Mouse (Mus musculus) kidney, adult 8-10 months (tissue): Measurements from ENCODE around the gene Gzmf.
"Not testable (repeated sequence)": the region's sequence is repeated elsewhere in the genome, so short reads cannot be mapped to it uniquely, and the experiment has no call there.

Experiments
- DNase-seq, 2 experiments: peaks; one replicate each; pipeline ENCODE4 v3.0.0; 2022

Gzmf gene

DNA sequence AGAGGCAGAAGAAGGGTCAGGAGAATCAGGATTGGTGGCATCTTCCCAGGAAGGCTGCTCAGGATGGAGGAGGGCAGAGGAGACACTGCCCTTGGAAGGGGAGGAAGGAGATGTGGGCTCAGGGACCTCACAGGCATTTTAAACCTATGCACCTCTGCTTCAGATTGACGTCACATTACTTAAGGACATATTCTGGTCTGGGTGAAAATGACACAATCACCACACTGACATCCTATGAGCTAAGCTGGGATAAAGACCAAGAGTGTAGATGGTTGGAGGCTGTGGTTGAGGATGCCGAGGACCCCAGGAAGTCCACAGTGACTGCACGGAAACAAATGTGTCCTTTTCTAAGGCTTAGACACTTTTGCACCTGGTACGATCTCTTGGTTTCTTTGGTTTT is at the start of gene Gzmf:
TSS of gene Gzmf (minus strand) at position 101 of the 400 bp plus-strand sequence.
- no peak for DNase-seq

DNA sequence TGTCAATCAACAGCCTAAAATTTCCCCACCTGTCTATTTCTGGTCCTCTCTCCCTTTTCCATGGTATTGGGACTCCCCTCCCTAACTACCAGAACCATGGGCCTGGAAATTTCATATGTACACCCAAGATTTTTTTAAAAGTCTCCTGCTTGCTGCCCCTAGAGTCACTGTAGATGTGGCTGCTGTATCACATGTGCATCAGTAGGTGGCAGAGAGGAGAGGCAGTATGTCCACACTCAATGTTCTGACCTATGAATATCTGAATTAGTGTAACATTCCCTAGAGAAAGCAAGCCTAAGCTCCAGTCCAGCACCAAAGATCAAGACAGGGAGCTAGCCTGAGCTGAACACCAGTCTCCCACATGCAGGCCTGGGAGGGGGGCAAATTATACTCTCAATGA is 29.2 kb upstream of the Gzmf start:
- DNase-seq: no peak

DNA sequence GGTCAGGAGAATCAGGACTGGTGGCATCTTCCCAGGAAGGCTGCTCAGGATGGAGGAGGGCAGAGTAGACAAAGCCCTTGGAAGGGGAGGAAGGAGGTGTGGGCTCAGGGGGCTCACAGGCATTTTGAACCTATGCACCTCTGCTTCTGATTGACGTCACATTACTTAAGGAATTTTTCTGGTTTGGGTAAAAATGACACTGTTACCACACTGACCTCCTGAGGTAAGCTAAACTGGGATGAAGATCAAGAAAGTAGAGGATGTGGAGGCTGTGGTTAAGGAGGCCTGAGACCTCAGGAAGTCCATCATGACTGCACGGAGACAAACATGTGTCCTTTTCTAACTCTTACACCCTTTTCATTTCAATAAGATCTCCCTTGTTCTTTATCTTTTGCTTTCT is 23.3 kb upstream of the Gzmf start, which contains the start of gene Gzmc:
TSS of gene Gzmc (minus strand) at position 101 of the 400 bp plus-strand sequence.
- DNase-seq: no peak

- no peak for DNase-seq
These were observed 5.6 kb downstream of the Gzmf start for GRCm38 (mm10) chr14:56205613-56206012.

- peak in 1 of 2 experiments; percentile 12 for DNase-seq
These were observed 6.2 kb downstream of the Gzmf start for GRCm38 (mm10) chr14:56205021-56205420.

DNA sequence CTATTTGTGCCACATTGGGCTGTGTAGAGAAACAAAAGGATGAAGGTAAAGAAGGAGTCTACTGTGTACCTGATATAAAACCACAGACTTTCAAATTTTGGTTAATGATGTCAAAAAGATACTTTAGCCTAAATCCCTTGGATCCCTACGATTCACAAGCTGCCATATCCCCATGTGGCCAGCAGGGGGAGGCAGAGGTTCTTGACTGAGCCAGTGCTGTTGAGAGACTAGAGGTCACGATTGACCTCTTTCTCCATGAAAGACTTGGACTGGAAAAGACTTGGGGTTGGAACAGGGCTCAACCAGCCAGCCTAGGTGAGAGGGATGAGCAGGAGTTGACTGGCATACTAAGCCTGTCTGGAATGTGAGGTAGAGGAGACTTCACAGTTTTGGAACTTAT is 7.2 kb downstream of the Gzmf start:
- peak; percentile 36 to 75 for DNase-seq

GRCm38 (mm10) chr14:56186946-56187345 is 24.3 kb downstream of the Gzmf start:
- no peak for DNase-seq

DNA sequence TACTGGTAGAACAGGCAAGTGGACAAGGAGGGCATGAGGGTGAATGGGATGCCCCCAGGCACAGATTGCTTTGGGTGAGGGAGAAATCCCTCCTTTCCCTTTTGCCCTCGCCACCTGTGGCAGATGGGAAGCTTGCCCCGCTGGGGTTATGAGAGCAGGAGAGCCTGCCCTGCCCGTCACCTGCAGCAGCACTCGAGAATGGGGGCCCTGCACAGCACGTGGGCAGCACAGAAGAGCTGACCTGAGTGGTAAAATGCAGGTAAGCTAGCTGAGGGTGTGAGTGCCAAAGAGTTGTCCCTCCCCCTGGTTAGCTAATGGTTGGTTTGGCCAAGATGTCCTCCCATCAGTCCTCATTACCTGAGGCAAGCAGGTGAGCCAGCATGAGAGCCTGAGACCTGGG is 24.7 kb downstream of the Gzmf start:
- DNase-seq: no peak

DNA sequence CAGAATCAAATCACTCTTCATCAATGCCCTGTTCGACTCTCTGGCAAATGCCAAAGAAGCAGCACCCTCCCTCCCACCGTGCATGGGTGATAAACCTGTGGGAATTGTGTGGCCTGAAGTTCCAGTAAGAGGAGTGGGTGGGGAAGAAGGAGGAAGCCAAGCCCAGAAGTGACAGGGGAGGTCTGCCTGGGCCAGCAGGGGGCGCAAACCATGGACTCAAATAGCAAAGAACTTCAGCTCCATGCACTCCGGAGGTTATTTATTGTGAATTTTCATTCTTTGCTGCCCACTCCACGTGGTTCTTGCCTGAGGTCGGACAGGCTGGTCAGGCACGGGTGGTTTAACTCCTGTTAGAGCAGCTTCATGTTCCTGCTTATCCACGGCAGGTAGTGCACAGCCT is 33.6 kb downstream of the Gzmf start:
- peak; percentile 3 to 33 for DNase-seq

- no peak for DNase-seq
These were observed 36.7 kb downstream of the Gzmf start, which contains the start of gene Gzmn for GRCm38 (mm10) chr14:56174499-56174898. TSS of gene Gzmn (minus strand) at chr14:56174599.

DNA sequence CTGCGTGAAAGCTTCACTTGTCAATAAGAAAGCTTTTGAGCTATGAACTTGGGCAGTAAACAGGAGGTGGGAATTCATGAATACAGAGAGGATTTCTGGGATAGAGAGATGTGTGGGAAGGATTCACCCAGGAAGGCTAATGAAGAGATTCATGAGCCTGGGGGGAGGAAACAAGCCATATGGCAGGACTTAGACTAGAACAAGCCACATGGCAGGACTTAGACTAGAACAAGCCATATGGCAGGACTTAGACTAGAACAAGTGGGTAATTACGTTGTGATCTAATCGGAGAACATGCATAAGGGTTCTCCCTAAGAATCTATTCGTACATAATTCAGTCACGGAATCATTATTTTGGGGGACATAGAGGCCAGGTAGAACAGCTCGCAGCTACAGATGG is 37.8 kb downstream of the Gzmf start:
- no peak for DNase-seq

DNA sequence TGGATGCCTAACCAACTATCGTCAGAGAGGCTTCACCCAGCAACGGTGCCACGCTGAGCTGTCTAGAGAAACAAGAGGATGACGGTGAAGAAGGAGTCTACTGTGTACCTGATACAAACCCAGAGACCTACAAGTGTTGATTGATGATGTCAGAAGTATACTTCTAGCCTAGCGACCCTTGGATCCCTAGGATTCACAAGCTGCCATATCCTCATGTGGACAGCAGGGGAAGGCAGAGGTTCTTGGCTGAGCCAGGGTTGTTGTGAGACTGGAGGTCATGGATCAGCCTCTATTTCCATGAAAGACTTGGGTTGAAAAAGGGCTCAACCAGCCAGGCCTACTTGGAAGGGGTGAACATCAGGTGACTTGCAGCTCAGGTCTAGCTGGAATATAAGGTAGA is 38.5 kb downstream of the Gzmf start:
- DNase-seq: no peak

DNA sequence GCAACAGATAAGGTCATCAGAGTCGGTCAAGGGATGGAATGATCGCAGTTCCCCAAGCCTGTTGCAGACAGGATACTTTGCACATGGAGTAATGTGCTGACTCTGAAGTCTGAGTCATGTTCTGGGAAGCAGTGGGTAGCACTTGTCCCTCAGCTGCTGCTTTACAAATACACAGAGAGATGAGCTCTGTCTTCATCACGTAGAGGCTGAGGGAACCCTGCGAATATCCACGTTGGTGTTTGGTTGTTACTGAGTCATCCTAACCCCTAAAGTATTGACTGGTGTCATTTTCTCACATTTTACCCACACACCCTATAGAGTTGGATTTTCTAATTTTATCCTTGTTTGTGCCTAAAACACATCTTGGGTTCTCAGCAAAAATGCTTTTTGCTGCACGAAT is 43.2 kb downstream of the Gzmf start:
- no peak for DNase-seq

- no peak for DNase-seq
These were observed 49.1 kb downstream of the Gzmf start for GRCm38 (mm10) chr14:56162109-56162508.

- DNase-seq: not testable (repeated sequence)
These were observed 51.7 kb downstream of the Gzmf start, which contains the start of gene Gzmg for GRCm38 (mm10) chr14:56159479-56159878. TSS of gene Gzmg (minus strand) at chr14:56159579.

DNA sequence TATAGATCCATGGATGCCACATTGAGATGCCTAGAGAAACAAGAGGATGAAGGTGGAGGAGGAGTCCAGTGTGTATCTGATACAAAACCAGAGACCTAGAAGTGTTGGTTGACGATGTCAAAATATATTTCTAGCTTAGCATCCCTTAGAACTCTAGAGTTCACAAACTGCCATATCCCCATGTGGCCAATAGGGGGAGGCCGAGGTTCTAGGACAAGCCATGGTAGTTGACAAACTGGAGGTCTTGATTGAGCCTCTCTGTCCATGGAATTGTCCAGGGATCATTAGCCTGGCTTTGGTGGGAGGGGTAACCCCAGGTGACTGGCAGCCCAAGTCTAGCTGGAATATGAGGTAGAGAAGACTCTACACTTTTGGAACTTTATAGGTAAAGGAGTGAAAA is 55.9 kb downstream of the Gzmf start:
- DNase-seq: no peak
